Mouse (Mus musculus) embryonic stem cell, embryonic (primary cell): Measurements from ENCODE around the gene Ddx50.

ENCODE experiments used
- CTCF ChIA-PET, 4 experiments: fragments of 300-600 bp in 2 of 4; fragments of 350-600 bp in 2 of 4; sonication (Branson Sonifier 250); formaldehyde crosslinking; loops; one replicate each; lab custom pipeline; 2022; ENCODE audit warnings: inconsistent platforms in 2 of 4; lab: Charles Lee
- POLR2A ChIA-PET, 4 experiments: fragments of 300-600 bp in 2 of 4; fragments of 350-600 bp in 2 of 4; sonication (Branson Sonifier 250); formaldehyde crosslinking; loops; one replicate each; lab custom pipeline; 2022; ENCODE audit warnings: antibody characterized with exemption in 4 of 4, inconsistent platforms in 1 of 4; lab: Charles Lee

Gene Ddx50

DNA sequence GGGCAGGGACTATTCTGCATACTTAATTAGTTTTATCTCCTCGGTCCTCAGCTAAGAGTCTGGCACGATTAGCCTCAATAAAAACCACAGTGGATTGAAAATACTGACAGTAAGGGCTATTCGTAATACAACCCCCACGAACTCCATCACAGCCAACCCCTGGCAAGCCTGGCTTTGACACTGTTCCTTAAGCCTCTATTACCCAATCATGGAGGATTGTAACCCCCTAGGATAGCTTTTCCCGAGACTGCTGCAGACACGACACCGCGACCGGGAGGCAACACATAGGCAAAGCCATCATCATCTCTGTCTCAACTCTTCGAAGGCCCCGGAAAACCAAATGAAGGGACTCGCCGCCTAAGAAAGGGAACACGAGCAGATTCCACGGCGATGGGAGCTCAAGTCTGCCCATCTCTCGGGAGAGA lies 648 bp downstream of the Ddx50 start:
- POLR2A ChIA-PET: interaction anchor here (0.6 to 6.2 kb wide), 42 partner anchors 11 to 1198 kb away, joined by 3 to 52 read pairs (median 4); partner anchors contain the start of genes Ccar1 (in 2 of the 4), Ddx21 (in 2 of the 4), 4930507D05Rik (in 1 of the 4) and Eif4ebp2 (in 1 of the 4)

DNA sequence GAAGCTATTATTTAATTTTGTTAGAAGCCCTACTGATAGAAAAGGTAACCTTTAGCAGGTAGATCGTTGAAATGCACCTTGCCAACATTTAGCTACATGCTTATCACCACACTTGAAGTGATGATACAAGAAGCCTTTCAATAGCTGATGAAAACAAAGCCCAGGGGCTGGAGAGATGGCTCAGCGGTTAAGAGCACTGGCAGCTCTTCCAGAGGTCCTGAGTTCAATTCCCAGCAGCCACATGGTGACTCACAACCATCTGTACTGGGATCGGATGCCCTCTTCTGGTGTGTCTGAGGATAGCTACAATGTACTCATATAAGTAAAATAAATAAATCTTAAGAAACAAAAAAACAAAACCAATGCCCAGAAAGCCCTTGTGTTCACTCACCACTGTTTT lies 46.9 kb downstream of the Ddx50 start:
- POLR2A ChIA-PET: interaction anchor here in 3 of 4 experiments (0.5 to 21.9 kb wide), 13 partner anchors 11 to 288 kb away, joined by 3 to 344 read pairs (median 3); partner anchors contain the start of genes Ccar1 (in 1 of the 3), Ddx50 (in 1 of the 3) and Kif1bp (in 1 of the 3)
- CTCF ChIA-PET: interaction anchor here in 2 of 4 experiments (0.5 to 0.6 kb wide), 3 partner anchors 97 to 458 kb away, joined by 3 read pairs; no protein-coding TSS in a partner anchor

More for the DNA sequence above, 648 bp downstream of the Ddx50 start:
- CTCF ChIA-PET: interaction anchor here in 3 of 4 experiments (0.5 to 1.1 kb wide), 7 partner anchors 26 to 337 kb away, joined by 3 to 7 read pairs (median 3); partner anchors contain the start of gene Hkdc1 (in 1 of the 3)

DNA sequence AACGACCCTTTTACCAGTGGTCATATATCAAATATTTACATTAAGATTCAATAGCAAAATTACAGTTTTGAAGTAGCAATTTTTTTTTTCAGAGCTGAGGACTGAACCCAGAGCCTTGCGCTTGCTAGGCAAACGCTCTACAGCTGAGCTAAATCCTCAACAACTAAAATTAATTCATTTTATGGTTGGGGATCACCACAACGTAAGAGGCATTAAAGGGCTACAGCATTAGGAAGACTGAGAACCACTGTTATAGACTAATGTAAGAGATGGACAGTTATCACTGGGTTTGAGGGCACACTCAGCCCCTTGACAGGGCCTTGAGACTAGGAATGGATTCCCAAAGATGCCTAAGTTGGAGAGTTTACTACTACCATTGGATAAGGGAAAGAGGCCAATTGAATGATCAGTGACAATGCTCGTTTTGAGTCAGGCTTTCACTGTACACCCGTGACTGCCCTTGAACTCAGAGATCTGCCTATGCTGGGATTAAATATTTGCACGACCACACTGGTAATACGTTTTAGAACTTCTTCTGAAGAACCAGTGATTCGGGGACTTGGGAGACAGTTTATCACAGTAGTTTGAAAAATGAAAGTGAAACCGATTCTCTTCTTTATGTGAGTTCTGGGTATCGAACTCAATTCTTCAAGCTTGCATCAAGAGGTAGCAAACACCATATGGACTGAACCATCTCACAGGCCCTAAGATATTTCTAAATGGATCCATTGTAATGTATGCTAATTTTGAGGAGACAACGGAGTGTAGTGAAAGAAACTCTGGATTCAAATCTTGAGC lies 47.6 kb downstream of the Ddx50 start:
- ChIA-PET POLR2A (interaction anchor here in 3 of 4 experiments (0.6 to 21.9 kb wide), 19 partner anchors 11 to 634 kb away, joined by 3 to 344 read pairs (median 5); partner anchors contain the start of genes Ddx50 (in 2 of the 3), Ccar1 (in 1 of the 3) and Kif1bp (in 1 of the 3)), CTCF (no interaction called here)

DNA sequence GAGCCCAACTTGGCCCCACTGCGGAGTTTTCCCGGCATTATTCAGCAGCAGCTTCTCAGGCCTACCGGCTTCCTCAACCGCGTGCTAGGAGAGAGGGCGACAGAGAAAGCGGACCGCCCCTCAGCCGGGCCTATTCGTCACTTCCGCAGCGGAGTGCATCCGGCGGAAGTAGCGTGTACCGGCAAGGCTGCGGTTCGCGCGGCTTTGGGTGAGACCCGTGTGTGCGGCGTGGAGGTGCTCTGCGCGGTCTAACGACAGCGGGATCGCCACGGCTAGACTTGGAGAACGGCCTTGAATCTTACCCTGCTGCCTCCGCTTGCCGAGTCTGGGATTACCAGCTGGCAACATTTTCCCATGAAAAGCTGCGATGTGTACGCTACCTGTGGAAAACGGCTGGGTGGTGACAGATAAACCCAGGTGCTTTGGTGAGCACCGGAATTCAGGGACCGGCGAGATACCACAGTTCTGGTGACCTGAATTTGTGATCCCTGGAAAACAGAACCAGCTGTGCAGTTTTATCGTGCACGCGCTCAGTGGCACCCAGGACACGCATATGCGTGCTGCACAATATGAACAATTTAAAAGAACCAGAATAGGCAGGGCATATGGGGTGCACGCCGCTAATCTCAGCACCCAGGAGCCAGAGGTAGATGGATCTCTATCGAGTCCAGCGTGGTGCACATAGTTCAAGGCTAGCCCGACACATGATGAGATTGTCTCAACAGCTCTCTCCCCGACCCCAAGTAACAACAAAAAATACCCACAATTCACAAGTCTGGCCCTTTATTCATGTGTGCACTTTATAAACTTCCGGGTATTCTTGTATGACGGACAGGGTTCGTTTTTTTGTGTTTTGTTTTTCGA lies 48.6 kb downstream of the Ddx50 start, which contains the start of gene Ddx21:
TSS of gene Ddx21 (minus strand) at position 105 of the 864 bp plus-strand sequence.
- ChIA-PET POLR2A (interaction anchor here in 3 of 4 experiments (0.5 to 21.9 kb wide), 45 partner anchors 9 to 367 kb away, joined by 3 to 344 read pairs (median 4); partner anchors contain the start of genes Ddx50 (in 2 of the 3), Kif1bp (in 2 of the 3), Vps26a (in 2 of the 3) and Ccar1 (in 1 of the 3)), CTCF (interaction anchor here in 1 of 4 experiments (0.9 to 2.1 kb wide), 3 partner anchors 12 to 57 kb away, joined by 3 to 12 read pairs (median 3); no protein-coding TSS in a partner anchor)

DNA sequence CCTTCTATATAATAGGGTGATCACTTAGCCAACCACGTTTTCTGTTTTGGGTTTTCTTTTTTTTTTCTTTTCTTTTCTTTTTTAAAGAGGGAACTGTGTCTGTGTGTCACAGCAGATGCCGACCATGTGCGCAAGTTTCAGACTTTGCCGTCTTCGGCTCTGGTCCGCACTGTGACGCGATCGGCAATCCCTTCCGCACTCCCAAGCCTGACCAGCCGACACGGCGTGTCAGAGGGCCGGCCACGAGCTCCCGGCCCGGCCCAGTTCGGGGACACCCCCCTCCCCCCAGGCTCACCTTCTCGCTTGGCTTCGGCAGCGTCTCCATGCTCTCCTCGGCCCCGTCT lies 49.2 kb downstream of the Ddx50 start:
- POLR2A ChIA-PET: interaction anchor here in 3 of 4 experiments (0.5 to 21.9 kb wide), 45 partner anchors 11 to 368 kb away, joined by 3 to 344 read pairs (median 4); partner anchors contain the start of genes Ddx50 (in 2 of the 3), Kif1bp (in 2 of the 3), Vps26a (in 2 of the 3) and 4930507D05Rik (in 1 of the 3)

DNA sequence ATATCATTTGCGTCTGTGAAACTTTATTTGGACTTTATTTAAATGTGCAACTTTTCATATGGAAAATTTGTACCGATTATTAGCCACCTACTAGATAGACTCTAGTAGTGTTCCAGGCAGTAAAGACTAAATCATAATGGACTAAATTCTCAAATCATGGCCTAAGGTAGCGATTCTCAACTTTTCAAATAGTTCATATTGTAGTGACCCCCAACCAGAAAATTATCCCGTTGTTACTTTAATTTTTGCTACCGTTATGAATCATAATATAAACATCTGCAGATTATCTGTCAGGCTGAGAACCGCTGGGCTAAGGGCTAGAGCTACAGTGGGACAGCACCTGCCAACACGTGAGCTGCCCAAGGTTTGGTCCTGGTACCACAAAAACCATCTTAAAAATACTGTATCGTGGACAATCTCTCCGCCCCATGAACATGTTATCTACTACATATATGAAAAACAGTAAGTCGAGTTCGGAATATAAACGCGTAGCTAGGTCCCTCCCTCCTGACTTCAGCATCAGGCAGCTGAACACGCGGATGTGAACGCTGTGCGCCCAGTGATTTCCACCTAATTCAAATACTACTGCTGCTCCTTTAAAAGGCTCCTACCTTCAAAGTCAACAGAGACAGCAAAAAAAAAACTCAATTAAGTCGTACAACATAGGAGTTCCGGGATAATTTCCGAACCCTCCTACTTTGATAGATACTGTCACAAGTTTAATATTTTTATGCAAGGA lies 49.8 kb downstream of the Ddx50 start:
- ChIA-PET POLR2A (interaction anchor here in 3 of 4 experiments (0.5 to 21.9 kb wide), 45 partner anchors 11 to 999 kb away, joined by 3 to 344 read pairs (median 4); partner anchors contain the start of genes Ddx50 (in 2 of the 3), Kif1bp (in 2 of the 3), Vps26a (in 2 of the 3) and 4930507D05Rik (in 1 of the 3)), CTCF (interaction anchor here in 1 of 4 experiments (0.9 to 2.1 kb wide), 3 partner anchors 11 to 58 kb away, joined by 3 to 12 read pairs (median 3); no protein-coding TSS in a partner anchor)

More for the DNA sequence above, 49.2 kb downstream of the Ddx50 start:
- CTCF ChIA-PET: interaction anchor here in 1 of 4 experiments (0.9 to 2.1 kb wide), 3 partner anchors 11 to 58 kb away, joined by 3 to 12 read pairs (median 3); no protein-coding TSS in a partner anchor

DNA sequence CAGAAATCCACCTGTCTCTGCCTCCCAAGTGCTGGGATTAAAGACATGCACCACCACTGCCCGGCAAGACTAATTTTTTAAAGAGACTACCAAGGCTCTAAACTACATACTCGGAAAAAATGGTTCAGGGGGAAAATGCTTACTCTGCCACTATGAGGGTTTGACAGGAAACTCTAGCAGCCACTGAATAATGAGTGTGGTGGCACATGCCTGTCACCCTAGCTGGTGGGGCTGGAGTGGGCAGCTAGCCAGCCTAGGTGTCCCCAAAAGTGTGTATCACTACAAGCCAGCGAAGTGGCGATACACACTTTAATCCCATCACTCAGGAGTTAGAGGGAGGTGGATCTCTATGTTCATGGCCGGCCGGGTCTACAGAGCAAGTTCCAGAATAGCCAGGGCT lies 51.0 kb downstream of the Ddx50 start:
- ChIA-PET POLR2A (interaction anchor here (0.6 to 21.9 kb wide), 12 partner anchors 8 to 759 kb away, joined by 3 to 344 read pairs (median 4); partner anchors contain the start of genes Kif1bp (in 3 of the 4) and Ddx50 (in 2 of the 4)), CTCF (interaction anchor here in 1 of 4 experiments (0.6 kb wide), 1 partner anchor 74 kb away, joined by 4 read pairs; no protein-coding TSS in a partner anchor)

DNA sequence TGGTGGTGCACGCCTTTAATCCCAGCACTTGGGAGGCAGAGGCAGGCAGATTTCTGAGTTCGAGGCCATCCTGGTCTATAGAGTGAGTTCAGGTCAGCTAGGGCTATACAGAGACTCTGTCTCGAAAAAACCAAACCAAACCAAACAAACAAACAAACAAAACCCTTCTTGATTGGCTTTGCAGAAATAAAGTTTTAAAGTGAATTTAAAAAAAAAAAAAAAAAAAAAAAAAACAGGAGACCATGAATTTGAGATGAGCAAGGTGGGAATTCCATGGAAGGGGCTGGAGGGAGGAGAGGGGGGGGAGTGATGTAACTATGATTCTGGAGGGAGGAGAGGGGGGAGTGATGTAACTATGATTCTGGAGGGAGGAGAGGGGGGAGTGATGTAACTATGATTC lies 51.7 kb downstream of the Ddx50 start:
- CTCF ChIA-PET: interaction anchor here in 2 of 4 experiments (0.6 to 0.7 kb wide), 2 partner anchors 87 to 112 kb away, joined by 4 to 13 read pairs; partner anchors contain the start of gene Vps26a (in 1 of the 2)
- POLR2A ChIA-PET: interaction anchor here (0.6 to 21.9 kb wide), 9 partner anchors 9 to 196 kb away, joined by 3 to 344 read pairs (median 4); partner anchors contain the start of genes Kif1bp (in 2 of the 4), 4930507D05Rik (in 1 of the 4) and Supv3l1 (in 1 of the 4)

DNA sequence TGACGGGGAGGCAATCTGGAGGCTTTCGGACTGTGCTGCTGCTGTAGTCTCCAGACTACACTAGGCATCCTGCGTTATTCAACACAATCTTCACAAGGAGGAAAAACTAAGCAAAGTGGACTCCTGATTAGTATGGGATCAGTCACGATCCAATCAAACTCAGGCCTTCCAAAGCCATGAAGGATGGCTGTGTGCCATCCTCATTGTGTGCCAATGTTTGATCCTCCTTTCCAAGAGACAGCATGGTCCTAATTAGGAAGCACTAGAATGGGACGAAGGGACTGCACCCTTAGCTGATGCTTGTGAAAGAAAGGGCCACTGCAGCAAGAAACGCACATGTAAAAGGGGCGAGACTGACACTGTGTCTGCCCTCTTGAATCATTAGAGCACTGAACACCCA lies 58.5 kb downstream of the Ddx50 start:
- CTCF ChIA-PET: interaction anchor here in 1 of 4 experiments (0.6 kb wide), 1 partner anchor 219 kb away, joined by 5 read pairs; no protein-coding TSS in a partner anchor
- POLR2A ChIA-PET: interaction anchor here in 3 of 4 experiments (0.6 to 21.9 kb wide), 6 partner anchors 6 to 583 kb away, joined by 3 to 344 read pairs (median 5); partner anchors contain the start of genes Ddx21 (in 1 of the 3) and Kif1bp (in 1 of the 3)

DNA sequence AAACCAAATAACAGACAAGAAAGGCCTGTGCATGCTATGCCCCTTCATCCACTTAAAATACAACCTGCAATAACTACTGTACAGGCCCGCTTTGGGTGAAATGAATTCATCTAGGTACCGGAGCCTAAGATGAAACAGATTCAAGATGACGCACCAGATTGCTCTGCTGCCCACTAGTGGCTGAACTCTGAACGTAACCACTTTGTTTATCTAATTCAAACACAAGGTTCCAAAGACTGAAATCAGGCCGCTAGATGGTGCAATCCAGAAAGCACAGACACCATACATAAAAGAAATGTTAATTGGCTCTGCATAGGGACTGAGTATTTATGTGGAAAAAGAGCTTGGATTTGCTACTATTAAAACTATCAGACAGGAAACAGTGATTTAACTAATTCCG lies 60.8 kb downstream of the Ddx50 start:
- ChIA-PET CTCF (interaction anchor here (0.6 to 2.1 kb wide), 17 partner anchors 10 to 163 kb away, joined by 3 to 18 read pairs (median 3); partner anchors contain the start of genes Kif1bp (in 3 of the 4) and Ddx21 (in 1 of the 4)), POLR2A (interaction anchor here (0.5 to 21.9 kb wide), 12 partner anchors 4 to 745 kb away, joined by 3 to 344 read pairs (median 4); partner anchors contain the start of genes Ddx21 (in 2 of the 4) and Kif1bp (in 2 of the 4))

DNA sequence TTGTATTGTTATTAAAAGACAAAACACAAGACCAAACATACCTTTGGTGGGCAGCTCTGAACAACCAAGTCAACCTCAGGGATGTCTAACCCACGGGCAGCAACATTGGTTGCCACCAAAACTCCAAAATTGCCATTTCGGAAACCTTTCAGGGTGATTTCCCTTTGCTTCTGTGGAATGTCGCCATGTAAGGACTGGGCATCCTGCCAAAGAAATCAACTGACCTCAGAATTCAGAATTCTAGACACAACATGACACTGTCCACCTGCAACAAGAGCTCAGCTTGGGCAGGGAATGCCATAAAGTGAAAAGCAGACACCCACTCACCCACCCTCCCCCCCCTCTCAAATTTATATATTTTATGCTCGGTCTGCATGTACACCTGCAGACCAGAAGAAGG lies 62.4 kb downstream of the Ddx50 start:
- ChIA-PET POLR2A (interaction anchor here in 3 of 4 experiments (0.5 to 21.9 kb wide), 8 partner anchors 3 to 204 kb away, joined by 3 to 344 read pairs (median 6); partner anchors contain the start of genes Kif1bp (in 3 of the 3), Ccar1 (in 1 of the 3), Ddx21 (in 1 of the 3) and Vps26a (in 1 of the 3)), CTCF (interaction anchor here in 1 of 4 experiments (1.2 to 1.4 kb wide), 2 partner anchors 10 to 17 kb away, joined by 3 to 4 read pairs; no protein-coding TSS in a partner anchor)

DNA sequence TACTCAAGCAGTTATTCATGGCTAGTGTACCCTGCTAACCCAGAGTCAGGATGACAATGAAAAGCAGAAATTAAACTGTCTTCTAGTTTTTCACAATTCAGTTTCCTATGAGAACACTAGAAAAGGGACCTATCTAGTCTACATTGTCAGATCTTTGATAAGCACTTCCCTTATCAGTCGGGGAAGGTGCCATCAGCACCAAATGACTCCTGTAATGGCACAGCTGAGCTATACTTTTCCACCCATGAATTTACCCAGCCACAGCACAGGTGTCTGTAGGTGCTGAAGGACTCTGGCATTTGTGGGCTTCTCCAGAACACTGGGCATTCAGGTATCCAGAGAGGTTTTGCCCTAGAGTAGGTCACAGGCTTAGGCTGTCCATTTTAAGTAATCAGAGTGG lies 67.8 kb downstream of the Ddx50 start:
- ChIA-PET CTCF (no interaction called here), POLR2A (interaction anchor here in 2 of 4 experiments (0.6 to 19.6 kb wide), 6 partner anchors 13 to 209 kb away, joined by 3 to 344 read pairs (median 4); partner anchors contain the start of genes Ddx21 (in 2 of the 2) and Ccar1 (in 1 of the 2))

DNA sequence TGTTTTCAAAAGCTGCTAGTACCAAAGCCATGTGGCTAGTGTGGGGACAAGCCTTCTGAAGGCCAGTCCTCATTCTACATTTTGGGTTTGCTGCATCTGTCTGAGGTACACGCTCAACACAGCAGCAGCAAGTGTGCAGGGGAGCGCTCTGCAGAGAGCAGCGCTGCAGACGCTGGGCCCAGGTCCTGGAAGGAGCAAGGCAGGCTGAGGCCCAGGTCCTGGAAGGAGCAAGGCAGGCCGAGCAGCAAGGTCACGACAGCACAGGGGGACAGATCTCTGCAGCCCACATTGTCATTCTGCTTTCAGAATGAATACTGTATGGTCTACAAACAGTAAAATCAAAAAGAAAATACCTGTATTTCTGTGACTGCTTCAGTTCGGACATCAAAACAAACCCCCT lies 68.3 kb downstream of the Ddx50 start:
- ChIA-PET POLR2A (interaction anchor here in 2 of 4 experiments (0.9 to 19.6 kb wide), 4 partner anchors 12 to 210 kb away, joined by 3 to 344 read pairs (median 4); partner anchors contain the start of genes Ccar1 (in 1 of the 2) and Ddx21 (in 1 of the 2)), CTCF (interaction anchor here in 1 of 4 experiments (0.5 kb wide), 1 partner anchor 800 kb away, joined by 3 read pairs; no protein-coding TSS in a partner anchor)

DNA sequence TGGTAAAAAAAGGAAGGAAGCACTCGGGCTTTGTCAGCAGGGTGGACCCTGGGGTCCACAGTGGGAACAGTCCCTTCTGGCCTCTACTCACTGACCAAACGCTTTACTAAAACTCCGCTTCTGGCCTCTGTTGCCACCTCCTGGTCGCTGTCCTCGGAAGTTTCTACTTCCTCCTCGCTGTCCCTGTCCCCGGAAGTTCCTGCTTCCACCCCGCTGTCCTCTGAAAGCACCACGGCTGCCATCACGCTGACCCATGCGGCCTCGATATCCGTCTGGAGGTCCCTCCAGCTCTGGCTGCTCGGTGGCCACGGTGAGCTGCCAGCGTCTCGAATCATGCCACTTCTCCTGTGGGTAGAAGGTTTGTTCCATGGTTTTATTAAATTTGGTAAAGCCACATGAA lies 68.8 kb downstream of the Ddx50 start:
- POLR2A ChIA-PET: interaction anchor here in 2 of 4 experiments (0.6 to 19.6 kb wide), 3 partner anchors 16 to 40 kb away, joined by 3 to 344 read pairs (median 3); partner anchors contain the start of gene Ddx21 (in 1 of the 2)
- CTCF ChIA-PET: interaction anchor here in 1 of 4 experiments (0.5 kb wide), 1 partner anchor 800 kb away, joined by 3 read pairs; no protein-coding TSS in a partner anchor

DNA sequence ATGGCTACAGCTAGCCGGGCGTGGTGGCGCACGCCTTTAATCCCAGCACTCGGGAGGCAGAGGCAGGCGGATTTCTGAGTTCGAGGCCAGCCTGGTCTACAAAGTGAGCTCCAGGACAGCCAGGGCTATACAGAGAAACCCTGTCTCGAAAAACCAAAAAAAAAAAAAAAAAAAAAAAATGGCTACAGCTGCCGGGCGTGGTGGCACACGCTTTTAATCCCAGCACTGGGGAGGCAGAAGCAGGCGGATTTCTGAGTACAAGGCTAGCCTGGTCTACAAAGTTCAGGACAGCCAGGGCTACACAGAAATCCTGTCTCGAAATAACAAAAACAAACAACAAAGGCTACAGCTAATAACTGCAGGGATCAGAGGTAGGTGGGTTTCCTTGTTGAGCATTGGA lies 71.9 kb downstream of the Ddx50 start:
- ChIA-PET POLR2A (interaction anchor here in 3 of 4 experiments (0.7 to 19.6 kb wide), 22 partner anchors 9 to 759 kb away, joined by 3 to 344 read pairs (median 4); partner anchors contain the start of genes Ddx21 (in 2 of the 3), Vps26a (in 2 of the 3), Ccar1 (in 1 of the 3) and Ddx50 (in 1 of the 3)), CTCF (interaction anchor here in 3 of 4 experiments (0.5 to 2.4 kb wide), 8 partner anchors 9 to 401 kb away, joined by 3 to 18 read pairs (median 4); partner anchors contain the start of gene Rufy2 (in 1 of the 3))
